Mouse (Mus musculus) testis, adult 2 months (tissue): ENCODE results near the gene Zmiz1.

Experiments
- CTCF ChIP-seq: fragments of 200-500 bp; IDR thresholded peaks from 2 replicates; pipeline ENCODE4 v1.5.1; 2012; ENCODE audit warnings: low read depth, mild to moderate bottlenecking, inconsistent platforms, low read length, moderate library complexity; ENCODE audit not compliant: control insufficient read depth, insufficient read depth, insufficient replicate concordance
- POLR2A ChIP-seq: fragments of 200-500 bp; IDR thresholded peaks from 2 replicates; pipeline ENCODE4 v1.6.1; 2012; ENCODE audit warnings: low read depth, mild to moderate bottlenecking, inconsistent platforms, low read length, moderate library complexity; ENCODE audit not compliant: control insufficient read depth

GRCm38 (mm10) chr14:25609355-25609754 is 150.4 kb downstream of the Zmiz1 start:
- TF ChIP-seq CTCF, result no peak
- no peak for TF ChIP-seq POLR2A
